Mouse (Mus musculus) heart, postnatal 36 days (tissue): ENCODE measurements around the gene Fkbp7. TPM values are rescaled to one million over a fixed set of nuclear protein-coding genes. Genes with fewer than 3 reads are reported as not detected.
"Not testable (repeated sequence)": the region's sequence is repeated elsewhere in the genome, so short reads cannot be mapped to it uniquely, and the experiment has no call there.

Experiments
- DNase-seq, 2 experiments: peaks; one replicate each; pipeline ENCODE4 v3.0.0; 2021 to 2022
- intact Hi-C: fragments of 180-260 bp; cut with DNase I; formaldehyde crosslinking; loops from one replicate; pipeline ENCODE4 v1.15.1; 2025
- total RNA-seq, 2 experiments: library from RNA; stranded (reverse); gene quantifications; 2 replicates each; pipeline ENCODE4 v1.2.3; 2021

Gene Fkbp7
- total RNA-seq, 2 experiments from 2014 or later = 19.9 to 24.0 TPM

- intact Hi-C loops = no loop called here
- DNase-seq = no peak
Measured at GRCm38 (mm10) chr2:76671641-76672040, 1.3 kb downstream of the Fkbp7 start.

- DNase-seq = no peak
- intact Hi-C loops = no loop called here
Measured at GRCm38 (mm10) chr2:76667200-76667599, 5.7 kb downstream of the Fkbp7 start.

- intact Hi-C loops = no loop called here
Measured at GRCm38 (mm10) chr2:76665531-76665930, 7.4 kb downstream of the Fkbp7 start.

GRCm38 (mm10) chr2:76659419-76659818 is 13.5 kb downstream of the Fkbp7 start:
- DNase-seq = no peak
- intact Hi-C loops = no loop called here

More at GRCm38 (mm10) chr2:76665531-76665930, 7.4 kb downstream of the Fkbp7 start:
- DNase-seq = no peak

- DNase-seq = no peak
- intact Hi-C loops = no loop called here
Measured at GRCm38 (mm10) chr2:76658551-76658950, 14.4 kb downstream of the Fkbp7 start.

GRCm38 (mm10) chr2:76655982-76656381 is 16.9 kb downstream of the Fkbp7 start:
- intact Hi-C loops = no loop called here
- DNase-seq = no peak

- intact Hi-C loops = no loop called here
- DNase-seq = no peak
Measured at GRCm38 (mm10) chr2:76655444-76655843, 17.5 kb downstream of the Fkbp7 start.

- no peak for DNase-seq
- intact Hi-C loops = no loop called here
Measured at GRCm38 (mm10) chr2:76654646-76655045, 18.3 kb downstream of the Fkbp7 start.

- DNase-seq = no peak
- intact Hi-C loops = no loop called here
Measured at GRCm38 (mm10) chr2:76653070-76653469, 19.8 kb downstream of the Fkbp7 start.

- DNase-seq = no peak
Measured at GRCm38 (mm10) chr2:76648666-76649141, 24.2 kb downstream of the Fkbp7 start.

GRCm38 (mm10) chr2:76647883-76648570 is 24.9 kb downstream of the Fkbp7 start, which contains the start of the genes Prkra and Pjvk:
TSS of gene Prkra (minus strand) at chr2:76648015.
TSS of gene Pjvk (plus strand) at chr2:76648476.
- DNase-seq = peak; percentile 98 to 99
- intact Hi-C loops = loop anchor here (1.0 kb wide), 1 partner anchor 25 kb away; the partner anchor contains the start of gene Fkbp7

More at GRCm38 (mm10) chr2:76648666-76649141, 24.2 kb downstream of the Fkbp7 start:
- intact Hi-C loops = loop anchor here (1.0 kb wide), 1 partner anchor 25 kb away; the partner anchor contains the start of gene Fkbp7

- no peak for DNase-seq
- intact Hi-C loops = no loop called here
Measured at GRCm38 (mm10) chr2:76647441-76647869, 25.5 kb downstream of the Fkbp7 start.

- DNase-seq = no peak
- intact Hi-C loops = no loop called here
Measured at GRCm38 (mm10) chr2:76643801-76644200, 29.1 kb downstream of the Fkbp7 start.

GRCm38 (mm10) chr2:76639637-76640036 is 33.3 kb downstream of the Fkbp7 start:
- intact Hi-C loops = no loop called here
- no peak for DNase-seq

GRCm38 (mm10) chr2:76631600-76631999 is 41.3 kb downstream of the Fkbp7 start:
- no peak for DNase-seq
- intact Hi-C loops = no loop called here

- intact Hi-C loops = no loop called here
- DNase-seq = no peak
Measured at GRCm38 (mm10) chr2:76630293-76630692, 42.6 kb downstream of the Fkbp7 start.

GRCm38 (mm10) chr2:76622316-76622715 is 50.6 kb downstream of the Fkbp7 start:
- intact Hi-C loops, DNase-seq: not testable (repeated sequence)

- intact Hi-C loops = no loop called here
- no peak for DNase-seq
Measured at GRCm38 (mm10) chr2:76621724-76622123, 51.2 kb downstream of the Fkbp7 start.

- DNase-seq = no peak
- intact Hi-C loops = no loop called here
Measured at GRCm38 (mm10) chr2:76620188-76620587, 52.7 kb downstream of the Fkbp7 start.

GRCm38 (mm10) chr2:76618078-76618477 is 54.8 kb downstream of the Fkbp7 start:
- DNase-seq = peak; percentile 11
- intact Hi-C loops = loop anchor here (1.0 to 5.0 kb wide), 2 partner anchors 251 to 361 kb away; no protein-coding TSS in a partner anchor
